Mouse (Mus musculus) testis, adult 2 months (tissue): Measurements from ENCODE around the gene Cldn24. TPM values are rescaled to one million over a fixed set of nuclear protein-coding genes. Genes with fewer than 3 reads are reported as not detected.
"Not testable (repeated sequence)": the region's sequence is repeated elsewhere in the genome, so short reads cannot be mapped to it uniquely, and the experiment has no call there.

Source experiments
- H3K27ac ChIP-seq: fragments of 200-500 bp; 2 replicates; pipeline ENCODE4 v1.5.1; 2012; ENCODE audit warnings: low read depth, low read length; ENCODE audit not compliant: control insufficient read depth, insufficient read depth
- H3K27me3 ChIP-seq: fragments of 200-500 bp; 2 replicates; pipeline ENCODE4 v1.6.1; 2012; ENCODE audit warnings: mild to moderate bottlenecking, low read length, moderate library complexity; ENCODE audit not compliant: control insufficient read depth, insufficient read depth
- H3K36me3 ChIP-seq: fragments of 200-500 bp; 2 replicates; pipeline ENCODE4 v1.6.1; 2012; ENCODE audit warnings: mild to moderate bottlenecking, low read length; ENCODE audit not compliant: control insufficient read depth, insufficient read depth
- H3K4me1 ChIP-seq: fragments of 200-500 bp; 2 replicates; pipeline ENCODE4 v1.6.1; 2012; ENCODE audit warnings: low read length; ENCODE audit not compliant: control insufficient read depth, insufficient read depth
- H3K4me3 ChIP-seq: fragments of 200-500 bp; 2 replicates; pipeline ENCODE4 v1.5.1; 2012; ENCODE audit warnings: low read depth, mild to moderate bottlenecking, low read length, moderate library complexity, mixed read lengths; ENCODE audit not compliant: control insufficient read depth
- CTCF ChIP-seq: fragments of 200-500 bp; IDR thresholded peaks from 2 replicates; pipeline ENCODE4 v1.5.1; 2012; ENCODE audit warnings: low read depth, mild to moderate bottlenecking, inconsistent platforms, low read length, moderate library complexity; ENCODE audit not compliant: control insufficient read depth, insufficient read depth, insufficient replicate concordance
- POLR2A ChIP-seq: fragments of 200-500 bp; IDR thresholded peaks from 2 replicates; pipeline ENCODE4 v1.6.1; 2012; ENCODE audit warnings: low read depth, mild to moderate bottlenecking, inconsistent platforms, low read length, moderate library complexity; ENCODE audit not compliant: control insufficient read depth
- polyA plus RNA-seq: library from polyadenylated mRNA; depleted of rRNA; stranded (reverse); fragments of >200 nt; gene quantifications from 2 replicates; pipeline ENCODE4 v1.2.3, GENCODE M21; 2012

Cldn24 gene
- polyA plus RNA-seq, 1 experiment: 0.59 TPM

DNA sequence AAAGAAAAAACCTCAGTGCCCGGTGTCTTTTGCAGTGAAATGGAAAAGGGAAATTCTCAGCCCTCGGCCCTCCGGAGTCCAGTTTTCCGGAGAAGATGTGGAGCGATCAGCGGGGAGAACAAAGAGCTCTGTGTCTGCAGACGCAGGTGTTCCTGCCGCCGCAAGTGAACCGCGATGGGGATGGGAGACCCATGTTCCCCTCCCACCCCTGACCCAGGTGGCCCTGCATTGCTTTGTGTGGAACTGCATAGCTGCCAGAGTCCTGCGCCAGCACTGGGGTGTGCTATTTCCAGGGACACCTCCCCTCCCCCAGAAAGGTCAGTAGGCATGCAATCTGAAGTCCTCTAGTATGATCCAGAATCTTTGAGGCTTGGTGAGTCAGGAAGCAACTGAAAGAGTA is 10.7 kb upstream of the Cldn24 start:
- Histone ChIP-seq H3K27ac (no peak overlapping the region), H3K36me3 (no peaks in the 10 kb centered on the region), H3K27me3 (no peaks in the 10 kb centered on the region), H3K4me3 (no peak overlapping the region), H3K4me1 (peaks cover 6% of the 10 kb centered on the region)
- TF ChIP-seq CTCF (no peak), POLR2A (no peak)

DNA sequence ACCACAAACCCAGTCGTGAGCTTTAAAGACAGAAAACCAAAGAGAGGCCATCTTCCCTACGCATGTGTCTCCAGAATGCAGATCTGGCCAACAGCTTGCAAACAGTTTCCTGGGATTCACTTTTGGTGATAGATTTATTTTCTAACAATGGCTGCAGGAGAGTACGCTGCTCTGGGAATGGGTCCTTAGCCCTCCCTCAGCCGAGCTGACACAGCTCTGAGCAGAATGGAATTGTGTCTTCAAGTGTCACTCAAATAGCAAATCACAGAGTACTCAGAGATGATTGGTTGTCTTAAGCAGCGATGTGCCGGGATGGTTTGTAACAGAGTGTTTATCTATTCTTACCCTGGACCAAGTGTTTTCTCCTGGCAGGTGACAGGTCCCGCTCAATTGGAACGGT is 2.9 kb upstream of the Cldn24 start:
- no peak for TF ChIP-seq CTCF
- no peak for TF ChIP-seq POLR2A
- Histone ChIP-seq H3K4me3 (peak overlapping the region; percentile 91), H3K27me3 (no peaks in the 10 kb centered on the region), H3K27ac (no peak overlapping the region), H3K4me1 (no peaks in the 10 kb centered on the region), H3K36me3 (no peaks in the 10 kb centered on the region)

GRCm38 (mm10) chr8:47820914-47821772 is 800 bp upstream of the Cldn24 start:
- H3K27ac ChIP-seq: 0 out of 2 replicates have a peak overlapping the region, but pooled peaks have one; percentile 10
- H3K4me3 ChIP-seq: peak overlapping the region; percentile 88
- no peaks in the 10 kb centered on the region for H3K4me1 ChIP-seq
- TF ChIP-seq POLR2A (no peak), CTCF (no peak)
- H3K36me3 ChIP-seq: no peaks in the 10 kb centered on the region
- H3K27me3 ChIP-seq: no peaks in the 10 kb centered on the region

DNA sequence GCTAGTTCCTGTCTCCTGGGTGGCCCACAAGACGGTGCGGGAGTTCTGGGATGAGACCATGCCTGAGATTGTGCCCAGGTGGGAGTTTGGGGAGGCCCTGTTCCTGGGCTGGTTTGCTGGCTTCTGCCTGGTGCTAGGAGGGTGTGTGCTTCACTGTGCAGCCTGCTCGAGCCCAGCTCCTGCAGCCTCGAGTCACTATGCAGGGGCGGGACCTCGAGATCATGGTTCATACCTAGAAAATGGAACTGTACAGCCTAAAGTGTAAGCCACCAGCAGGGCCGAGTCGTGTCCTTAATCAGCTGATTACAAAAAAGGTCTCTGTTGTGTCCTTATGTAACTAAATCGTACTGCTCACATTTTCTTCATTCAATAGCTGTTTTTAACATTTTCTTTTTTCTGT is 598 bp downstream of the Cldn24 start:
- not testable (repeated sequence) for H3K27ac ChIP-seq, H3K4me3 ChIP-seq, H3K4me1 ChIP-seq, H3K36me3 ChIP-seq, H3K27me3 ChIP-seq

DNA sequence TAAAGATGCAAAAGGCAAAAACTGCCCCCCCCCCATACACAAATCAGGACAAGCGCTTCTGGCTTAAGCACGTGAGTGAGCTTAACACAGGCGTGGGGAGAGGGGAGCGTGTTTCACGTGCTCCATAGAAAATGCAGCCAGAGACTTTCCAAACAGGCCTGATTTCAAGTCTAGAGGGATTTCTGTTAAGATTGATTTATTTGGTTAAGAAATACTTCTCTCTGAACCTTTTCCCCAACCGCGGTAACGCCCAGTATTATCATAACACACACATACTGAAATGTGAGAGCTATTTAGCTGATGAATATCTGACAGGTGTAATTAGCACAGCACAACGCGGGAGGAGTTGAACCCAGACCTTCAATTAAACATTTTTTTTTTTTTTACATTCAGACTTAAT is 1.8 kb downstream of the Cldn24 start:
- Histone ChIP-seq H3K4me1 (no peaks in the 10 kb centered on the region), H3K27me3 (no peaks in the 10 kb centered on the region), H3K36me3 (no peaks in the 10 kb centered on the region; the same call in 1 of the 2 replicates), H3K27ac (no peak overlapping the region; the same call in 1 of the 2 replicates), H3K4me3 (no peak overlapping the region)
- TF ChIP-seq POLR2A (no peak), CTCF (no peak)

- H3K4me3 ChIP-seq: no peak within 1 kb of the TSS
These were observed 2.2 kb downstream of the Cldn24 start, which contains the start of gene Cldn22 for GRCm38 (mm10) chr8:47824182-47824581. Cldn22 (plus strand) TSS chr8:47824482.

GRCm38 (mm10) chr8:47825596-47825995 is 3.7 kb downstream of the Cldn24 start:
- Histone ChIP-seq H3K27ac (0 out of 2 replicates have a peak overlapping the region, but pooled peaks have one; percentile 50), H3K27me3 (no peaks in the 10 kb centered on the region), H3K36me3 (no peaks in the 10 kb centered on the region; the same call in none of the 2 replicates), H3K4me3 (no peak overlapping the region), H3K4me1 (no peaks in the 10 kb centered on the region)
- TF ChIP-seq POLR2A: no peak
- TF ChIP-seq CTCF: no peak

More at GRCm38 (mm10) chr8:47824182-47824581, 2.2 kb downstream of the Cldn24 start, which contains the start of gene Cldn22:
- H3K27me3 ChIP-seq: no peaks in the 10 kb centered on the region
- TF ChIP-seq CTCF (no peak), POLR2A (no peak)
- H3K36me3 ChIP-seq: no peaks in the 10 kb centered on the region; the same call in 1 of the 2 replicates
- H3K4me1 ChIP-seq: no peaks in the 10 kb centered on the region
- peak within 1 kb of the TSS; percentile 43; the same call in 1 of the 2 replicates for H3K27ac ChIP-seq
